Mouse (Mus musculus) right cerebral cortex, postnatal 36 days (tissue): Measurements from ENCODE around the gene Dcaf1.

Experiments
- DNase-seq, 2 experiments: peaks; one replicate each; pipeline ENCODE4 v3.0.0; 2022; ENCODE audit warnings: low spot score in 2 of 2, mixed read lengths in 1 of 2

Gene Dcaf1

DNA sequence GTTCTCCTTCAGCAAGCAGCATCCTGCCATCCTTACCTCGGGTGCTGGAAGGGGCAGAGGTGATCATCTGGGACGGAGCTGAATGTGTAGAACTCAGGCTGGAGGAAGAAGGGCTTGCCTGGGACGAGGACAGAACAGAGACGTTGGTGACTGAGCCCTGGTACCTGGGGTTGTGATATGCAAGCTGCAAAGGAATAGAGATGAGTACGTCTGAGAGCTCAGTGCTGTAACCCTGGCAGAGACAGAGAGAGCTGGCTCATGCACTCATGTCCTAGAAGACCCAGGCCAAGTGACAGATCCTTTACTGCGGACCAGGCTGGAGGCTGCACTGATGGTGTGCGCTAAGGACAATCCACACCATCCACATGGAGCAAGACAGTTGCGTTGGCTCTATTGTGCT, 84.9 kb downstream of the Dcaf1 start:
- DNase-seq = no peak

- no peak for DNase-seq
Observed at GRCm38 (mm10) chr9:106908174-106908573, 86.5 kb downstream of the Dcaf1 start.

DNA sequence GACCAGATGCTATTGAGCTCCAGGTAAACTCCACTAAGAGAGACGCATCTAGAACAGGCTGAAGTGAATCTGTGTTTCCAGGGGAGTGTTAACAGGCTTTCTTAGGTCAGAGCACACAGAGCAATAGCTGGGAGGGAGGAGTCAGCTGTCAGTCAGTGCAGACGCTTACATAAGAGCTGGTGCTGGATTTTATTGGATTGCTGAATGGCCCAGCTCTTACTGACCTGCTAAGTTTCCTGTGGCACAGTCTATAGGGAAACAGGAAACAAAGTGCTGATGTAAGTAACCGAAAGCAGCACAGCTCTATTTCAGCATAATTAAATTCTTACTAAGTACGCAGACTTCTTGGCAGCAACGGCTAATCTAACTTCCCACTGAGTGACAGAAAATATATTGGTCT, 87.0 kb downstream of the Dcaf1 start:
- no peak for DNase-seq

DNA sequence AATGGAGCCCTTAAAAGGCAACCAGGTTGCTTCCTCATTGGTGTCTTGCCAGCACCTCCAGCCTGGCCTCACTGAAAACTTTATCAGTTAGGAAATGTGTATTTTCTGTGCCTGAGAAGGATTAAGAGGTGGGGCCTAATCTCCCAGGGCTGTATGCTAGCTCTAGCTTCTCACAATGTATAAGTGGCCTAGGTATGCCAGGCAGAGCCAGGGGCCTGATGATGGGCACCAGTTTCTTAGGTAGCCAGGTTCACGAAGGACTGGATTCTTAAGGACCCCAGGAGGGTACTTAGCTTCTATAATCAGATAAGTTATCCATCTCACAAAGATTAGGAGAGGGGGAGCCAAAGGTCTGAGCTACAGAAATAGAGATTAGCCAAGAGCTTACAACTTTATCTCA, 90.0 kb downstream of the Dcaf1 start:
- DNase-seq = no peak

DNA sequence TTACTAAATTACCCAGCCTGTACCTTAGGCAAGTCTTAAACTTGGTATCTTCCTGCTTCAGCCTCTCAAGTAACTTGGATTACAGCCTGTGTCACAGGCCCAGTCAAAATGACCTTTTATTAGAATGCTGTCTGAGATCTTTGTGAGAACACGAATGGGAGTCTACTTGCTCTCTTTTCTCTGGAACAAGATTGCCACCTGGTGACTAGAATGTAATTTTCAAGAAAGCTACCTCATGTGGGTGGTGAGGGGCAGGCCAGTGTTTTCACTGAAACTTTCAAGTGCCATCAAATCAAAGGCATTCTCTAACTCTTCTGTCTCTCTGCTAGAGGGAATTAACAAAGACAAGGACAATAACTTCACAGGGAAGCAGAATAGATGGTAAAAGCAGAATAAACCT, 92.1 kb downstream of the Dcaf1 start:
- no peak for DNase-seq

- DNase-seq = no peak
Observed at GRCm38 (mm10) chr9:106914878-106915277, 93.2 kb downstream of the Dcaf1 start.
